Mouse (Mus musculus) lung, adult 2 months (tissue): ENCODE measurements at regions not wholly inside any gene's neighbourhood (a gene's known extent, or its start where the extent isn't known, plus 50 kb on each side); places are given as distances from the start of the nearest gene placed in this dataset.

Experiments
- CTCF ChIP-seq: fragments of 200-500 bp; IDR thresholded peaks from 2 replicates; pipeline ENCODE4 v1.5.1; 2011; ENCODE audit warnings: mild to moderate bottlenecking, low read length, control low read depth; ENCODE audit not compliant: insufficient read depth
- POLR2A ChIP-seq: fragments of 200-500 bp; IDR thresholded peaks from 2 replicates; pipeline ENCODE4 v1.6.1; 2011; ENCODE audit warnings: low read depth, mild to moderate bottlenecking, control low read depth, low read length, borderline replicate concordance; ENCODE audit errors: extremely low read depth

GRCm38 (mm10) chr13:112166338-112166802 lies 121.9 kb upstream of the Ankrd55 start:
- no peak for TF ChIP-seq CTCF
- TF ChIP-seq POLR2A, result no peak
